Mouse (Mus musculus) cortical plate, adult 2 months (tissue): ENCODE data around the gene Kdm4b.

Source experiments
- CTCF ChIP-seq: fragments of 200-500 bp; IDR thresholded peaks from 2 replicates; pipeline ENCODE4 v1.5.1; 2011; ENCODE audit warnings: mild to moderate bottlenecking, control low read depth, low read length; ENCODE audit not compliant: insufficient read depth; ENCODE audit errors: extremely low read depth
- POLR2A ChIP-seq: fragments of 200-500 bp; IDR thresholded peaks from 2 replicates; pipeline ENCODE4 v1.6.1; 2011; ENCODE audit warnings: mild to moderate bottlenecking, low read length, control low read depth; ENCODE audit not compliant: insufficient read depth; ENCODE audit errors: extremely low read depth

GRCm38 (mm10) chr17:56294241-56294640, 31.6 kb upstream of the Kdm4b start:
- TF ChIP-seq CTCF = no peak
- TF ChIP-seq POLR2A = no peak
